Mouse (Mus musculus): ENCODE data around the gene C1qbp. TPM values are rescaled to one million over a fixed set of nuclear protein-coding genes. Genes with fewer than 3 reads are reported as not detected.
A peak's percentile ranks its signal among the peaks of the same experiment; 100 is the strongest.

Gene C1qbp
- total RNA-seq, 2 experiments from 2014 or later: 96.4 to 119 TPM

DNA sequence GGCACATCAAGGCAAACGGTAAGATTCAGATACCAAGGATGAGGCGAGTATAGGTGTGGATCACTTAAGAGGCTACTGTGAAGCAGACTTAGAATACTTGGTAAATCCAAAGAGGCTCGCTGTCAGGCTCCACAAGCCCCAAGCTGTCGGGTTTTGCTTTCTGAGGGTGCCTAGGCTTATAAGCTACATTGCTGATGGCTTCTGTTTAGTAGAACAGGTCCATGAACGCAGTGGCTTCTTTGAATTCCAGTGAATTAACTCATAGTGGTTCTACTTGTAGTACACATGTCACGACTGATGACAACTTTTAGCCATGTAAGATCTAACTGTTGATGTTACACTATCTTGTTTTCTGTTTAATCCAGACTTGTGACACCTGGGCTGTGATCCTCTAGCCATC is 5.5 kb downstream of the C1qbp start:
- intact Hi-C loops (cut with DNase I): no loop called here

DNA sequence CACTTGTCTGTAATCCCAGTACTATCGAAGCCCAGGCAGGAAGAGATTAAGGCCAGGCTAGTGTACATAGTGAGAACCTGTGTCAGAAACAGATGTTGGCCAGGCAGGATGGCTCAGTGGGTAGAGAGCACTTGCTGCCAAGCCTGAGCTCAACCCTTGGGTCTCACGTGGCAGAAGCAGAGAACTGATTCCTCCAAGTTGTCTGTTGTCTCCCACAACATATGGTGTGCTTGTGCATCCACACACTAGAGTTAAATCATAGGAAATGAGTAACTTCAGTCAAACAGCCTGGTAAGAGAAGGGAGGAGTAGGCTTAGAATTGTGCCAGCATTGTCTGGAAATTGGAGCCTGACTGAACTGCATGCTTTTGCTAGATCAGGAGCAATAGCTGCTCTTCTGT is 7.6 kb downstream of the C1qbp start:
- intact Hi-C loops (cut with DNase I): no loop called here

More for the DNA sequence above, 5.5 kb downstream of the C1qbp start:
- DNase-seq: no peak

GRCm38 (mm10) chr11:70973947-70974346 is 8.9 kb downstream of the C1qbp start:
- no peak for DNase-seq
- intact Hi-C loops (cut with DNase I): no loop called here

More for the DNA sequence above, 7.6 kb downstream of the C1qbp start:
- no peak for DNase-seq

- intact Hi-C loops (cut with DNase I): no loop called here
- no peak for DNase-seq
These were observed 10.2 kb downstream of the C1qbp start for GRCm38 (mm10) chr11:70972586-70972985.

GRCm38 (mm10) chr11:70970560-70971540 is 12.0 kb downstream of the C1qbp start:
- DNase-seq: no peak
- intact Hi-C loops (cut with DNase I): no loop called here

- intact Hi-C loops (cut with DNase I): no loop called here
- DNase-seq: peak; percentile 85 to 87
These were observed 12.8 kb downstream of the C1qbp start, which contains the start of the genes Nup88 and Rpain for GRCm38 (mm10) chr11:70969821-70970559. Nup88 (minus strand) TSS chr11:70969973. Rpain (plus strand) TSS chr11:70970213.

DNA sequence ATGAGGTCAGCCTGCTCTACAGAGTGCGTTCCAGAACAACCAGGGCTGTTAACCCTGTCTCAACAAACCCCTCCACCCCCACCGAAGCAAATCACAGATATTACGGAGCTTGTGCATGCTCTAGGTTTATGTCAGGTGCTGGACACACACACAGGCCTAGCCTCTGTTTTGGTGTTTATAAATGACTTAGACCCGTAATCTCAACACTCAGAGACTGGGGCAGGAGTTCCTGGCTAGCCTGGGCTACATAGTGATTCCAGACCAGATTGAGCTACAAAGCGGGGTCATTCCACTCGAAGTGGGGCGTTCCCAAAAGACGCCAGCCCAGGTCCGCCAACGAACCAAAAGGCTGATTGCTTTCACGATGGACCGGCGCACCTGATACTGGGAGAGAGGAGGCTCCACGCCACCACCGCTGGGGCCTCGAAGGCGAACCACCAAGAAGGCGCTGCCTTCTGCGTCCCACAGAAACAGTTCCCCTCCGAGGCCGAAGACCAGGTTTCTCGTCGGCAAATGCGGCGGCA is 13.5 kb downstream of the C1qbp start:
- intact Hi-C loops (cut with DNase I): no loop called here
- DNase-seq: no peak

DNA sequence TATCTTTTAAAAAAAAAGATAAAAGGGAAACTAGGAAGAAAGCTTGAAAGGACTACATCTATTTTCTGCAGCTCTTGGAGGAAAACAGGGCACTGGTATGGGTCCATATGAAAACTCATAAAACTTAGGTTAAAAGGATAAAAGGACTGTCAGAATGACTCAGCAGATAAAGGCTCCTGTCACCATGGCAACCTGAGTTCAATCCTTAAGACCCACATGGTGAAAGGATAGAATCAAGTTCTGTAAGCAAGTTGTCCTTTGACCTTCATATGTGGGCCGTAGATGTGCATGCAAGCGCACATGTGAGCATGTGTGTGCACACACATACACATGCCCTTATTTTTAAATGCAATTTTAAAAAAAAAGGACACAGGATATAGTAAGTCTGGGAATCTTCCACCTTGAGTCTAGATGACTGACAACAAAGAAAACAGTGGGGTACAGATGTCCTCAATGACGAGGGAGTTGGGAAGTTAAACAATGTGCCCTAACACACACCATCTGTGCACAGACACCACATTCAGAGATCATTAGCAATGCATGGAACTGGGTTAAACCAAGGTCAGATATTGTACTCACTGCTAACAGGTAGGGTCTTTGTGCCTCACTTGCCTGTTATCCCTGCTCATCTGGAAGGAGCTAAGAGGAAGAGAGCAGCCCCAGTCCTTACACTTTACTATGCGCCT is 18.5 kb downstream of the C1qbp start:
- intact Hi-C loops (cut with DNase I): no loop called here
- DNase-seq: no peak

DNA sequence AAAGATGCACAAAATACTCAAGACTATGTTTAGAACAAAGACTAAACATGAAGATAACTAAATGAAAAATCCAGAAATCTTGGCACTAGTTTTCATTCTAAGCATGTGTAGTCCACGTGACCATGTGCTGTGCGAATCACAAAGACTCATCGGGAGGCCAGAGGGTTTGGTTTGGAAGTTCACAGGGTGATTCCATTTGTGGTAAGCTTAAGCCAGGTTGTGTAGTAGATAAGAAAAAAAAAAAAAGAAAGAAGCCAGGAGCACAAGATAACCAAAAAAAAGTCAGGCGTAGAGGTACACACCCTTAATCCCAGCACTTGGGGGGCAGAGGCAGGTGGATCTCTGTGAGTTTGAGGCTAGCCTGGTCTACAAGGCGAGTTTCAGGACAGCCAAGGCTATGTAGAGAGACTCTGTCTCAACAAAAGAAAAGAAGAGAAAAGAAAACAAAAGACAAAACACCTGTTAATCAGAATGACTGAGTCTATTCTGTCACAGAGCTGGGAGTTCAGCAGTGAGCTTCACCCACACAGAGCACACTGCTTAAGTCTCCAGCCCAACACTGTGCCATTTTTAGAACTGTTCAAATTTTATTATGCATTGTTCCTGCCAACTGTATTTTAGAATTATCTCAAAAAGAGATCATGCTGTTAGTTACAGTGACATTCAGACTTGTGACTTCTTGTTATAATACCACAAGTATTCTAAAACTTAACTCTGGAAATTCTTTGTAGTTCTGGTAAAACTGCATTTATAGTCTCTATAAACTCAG is 21.9 kb downstream of the C1qbp start:
- intact Hi-C loops (cut with DNase I): no loop called here
- no peak for DNase-seq

DNA sequence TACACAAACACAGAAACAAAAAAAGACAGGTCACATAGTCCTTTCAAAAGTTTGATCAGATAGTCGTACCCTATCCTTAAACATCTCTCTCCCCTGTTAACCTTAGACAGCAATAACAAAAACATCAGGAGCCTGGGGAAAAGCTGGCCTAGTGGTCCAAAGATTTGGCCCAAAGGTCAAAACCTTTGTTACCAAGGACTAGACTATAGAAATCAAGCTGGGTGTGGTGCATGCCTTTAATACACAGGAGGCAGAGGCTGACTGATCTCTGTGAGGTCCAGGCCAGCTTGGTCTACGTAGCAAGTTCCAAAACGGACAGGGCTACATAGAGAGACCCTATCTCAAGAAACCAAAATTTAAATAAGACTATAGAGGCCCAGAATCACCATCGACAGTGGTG is 28.1 kb downstream of the C1qbp start:
- intact Hi-C loops (cut with DNase I): no loop called here
- DNase-seq: no peak

GRCm38 (mm10) chr11:70944935-70945817 is 37.6 kb downstream of the C1qbp start:
- DNase-seq: no peak
- intact Hi-C loops (cut with DNase I): no loop called here

GRCm38 (mm10) chr11:70943651-70944050 is 39.2 kb downstream of the C1qbp start:
- intact Hi-C loops (cut with DNase I): no loop called here
- DNase-seq: no peak

DNA sequence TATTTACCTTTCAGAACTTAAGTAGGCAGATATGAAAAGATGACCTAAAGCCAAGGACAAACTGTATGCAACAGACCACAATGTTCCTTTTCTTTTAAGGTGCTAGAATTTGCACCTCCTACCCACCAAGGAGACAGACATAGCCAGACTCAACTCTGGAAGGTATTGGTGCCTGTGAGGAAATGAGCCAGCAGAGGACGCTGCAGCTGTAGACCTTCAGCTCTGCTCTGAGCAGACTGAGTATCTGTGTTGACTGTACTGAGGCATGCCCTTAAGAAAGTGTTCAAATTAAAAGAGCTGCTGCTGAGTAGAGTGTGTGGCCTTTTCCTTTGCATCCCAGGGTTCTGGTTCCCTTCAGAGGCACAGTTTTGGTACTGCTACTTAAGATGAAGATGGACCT is 40.2 kb downstream of the C1qbp start:
- DNase-seq: no peak
- intact Hi-C loops (cut with DNase I): no loop called here

DNA sequence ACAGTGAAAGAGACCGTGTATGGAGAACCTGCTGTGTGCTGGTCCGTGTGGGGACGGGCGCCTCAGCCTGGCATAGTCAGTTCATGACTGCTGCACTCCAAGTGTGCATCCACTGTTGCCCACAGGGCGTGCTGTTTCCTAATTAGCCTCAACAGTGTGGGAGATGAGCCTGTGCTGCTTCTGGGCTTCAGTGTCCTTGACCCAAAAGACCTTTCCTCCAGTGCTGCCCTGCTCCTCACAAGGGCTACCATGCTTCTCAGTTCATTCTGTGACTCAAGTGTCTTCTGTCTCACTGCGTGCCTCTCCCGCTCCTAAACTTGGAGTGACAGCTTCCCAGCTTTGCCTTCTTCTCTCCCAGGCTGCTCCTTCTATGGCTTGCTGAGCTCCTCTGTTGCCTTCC is 47.5 kb downstream of the C1qbp start:
- intact Hi-C loops (cut with DNase I): no loop called here
- DNase-seq: no peak

GRCm38 (mm10) chr11:70931461-70931860 is 51.4 kb downstream of the C1qbp start:
- intact Hi-C loops (cut with DNase I): no loop called here
- no peak for DNase-seq
